Mouse (Mus musculus) stomach, embryonic 14.5 days (tissue): ENCODE data around the gene Crim1. TPM values are rescaled to one million over a fixed set of nuclear protein-coding genes. Genes with fewer than 3 reads are reported as not detected.
A peak's percentile ranks its signal among the peaks of the same experiment; 100 is the strongest.

ENCODE experiments used
- ATAC-seq: fragments of 200-750 bp; cut with Nextera tagmentation; 2 replicates; pipeline ENCODE4 v1.8.0; 2017; ENCODE audit warnings: low read depth, moderate TSS enrichment; ENCODE audit not compliant: insufficient number of reproducible peaks, insufficient read depth, low FRiP score
- H3K27ac ChIP-seq: fragments of 300-500 bp; sonication (generic); 2 replicates; pipeline ENCODE4 v1.5.1; 2014; ENCODE audit warnings: mild to moderate bottlenecking, low read length, moderate library complexity, mixed read lengths
- H3K27me3 ChIP-seq: fragments of 300-500 bp; sonication (generic); 2 replicates; pipeline ENCODE4 v1.6.1; 2014; ENCODE audit warnings: low read length, control low read depth, mixed read lengths; ENCODE audit not compliant: control insufficient read depth, insufficient read depth
- H3K36me3 ChIP-seq: fragments of 300-500 bp; sonication (generic); 2 replicates; pipeline ENCODE4 v1.6.1; 2014; ENCODE audit warnings: mild to moderate bottlenecking, control low read depth, low read length, moderate library complexity, mixed read lengths; ENCODE audit not compliant: control insufficient read depth, insufficient read depth
- H3K4me1 ChIP-seq: fragments of 300-500 bp; sonication (generic); 2 replicates; pipeline ENCODE4 v1.6.1; 2014; ENCODE audit warnings: low read length, control low read depth, mixed read lengths; ENCODE audit not compliant: control insufficient read depth, insufficient read depth
- H3K4me2 ChIP-seq: fragments of 300-500 bp; sonication (generic); replicated peaks from 2 replicates; pipeline ENCODE4 v1.6.1; 2014; ENCODE audit warnings: low read depth, low read length, control low read depth
- H3K4me3 ChIP-seq: fragments of 300-500 bp; sonication (generic); 2 replicates; pipeline ENCODE4 v1.5.1; 2014; ENCODE audit warnings: low read depth, low read length, control low read depth
- H3K9ac ChIP-seq: fragments of 300-500 bp; sonication (generic); replicated peaks from 2 replicates; pipeline ENCODE4 v1.6.1; 2014; ENCODE audit warnings: low read depth, mild to moderate bottlenecking, control low read depth, low read length, moderate library complexity, mixed read lengths
- H3K9me3 ChIP-seq: fragments of 300-500 bp; sonication (generic); 2 replicates; pipeline ENCODE4 v1.6.1; 2016; ENCODE audit warnings: low read depth, low read length, control low read depth; ENCODE audit not compliant: control insufficient read depth
- WGBS: fragments of 180-500 bp; shearing (Covaris S2); extraction: QIAGEN DNeasy Blood & Tissue Kit; methylation state at CpG from one replicate; pipeline ENCODE4 v1.1.7; 2014; 5-methylcytosine and 5-hydroxymethylcytosine counted together
- polyA plus RNA-seq: library from polyadenylated mRNA; unstranded; fragments of >200 nt; fragmentation: Nextera tagmentation; extraction: Ambion mirVana; gene quantifications from 2 replicates; pipeline ENCODE4 v1.2.1, GENCODE M21; 2014

The Crim1 gene
- polyA plus RNA-seq, 1 experiment from 2014 or later, result 4.9 TPM

DNA sequence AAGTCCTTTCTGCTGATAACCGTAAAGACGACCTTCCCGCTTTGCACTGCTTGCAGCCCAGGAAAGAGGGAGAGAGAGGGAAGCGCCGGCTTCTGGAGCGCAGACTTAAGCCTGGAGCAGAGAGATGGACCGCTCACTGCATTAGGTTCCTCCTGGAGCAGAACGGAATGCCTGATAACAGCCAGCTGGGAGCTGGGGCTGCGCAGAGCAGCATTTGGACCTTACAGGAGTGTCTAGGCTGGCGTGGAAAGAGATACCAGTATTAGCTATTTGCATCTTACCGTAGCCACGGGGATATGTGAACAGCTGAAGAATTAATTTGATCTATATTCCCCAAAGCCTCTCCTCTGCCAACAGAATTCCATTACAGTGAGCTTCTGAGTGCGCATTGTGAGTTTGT is 32.7 kb downstream of the Crim1 start:
- Histone ChIP-seq H3K4me1 (no peaks in the 10 kb centered on the region), H3K27ac (no peak overlapping the region), H3K4me2 (no peak overlapping the region), H3K27me3 (no peaks in the 10 kb centered on the region), H3K9ac (no peak overlapping the region), H3K9me3 (no peaks in the 10 kb centered on the region), H3K4me3 (no peak overlapping the region), H3K36me3 (no peaks in the 10 kb centered on the region)
- 65% methylated on average over 13 of the region's 13 CpGs for WGBS
- peak; percentile 37; the same call in 1 of the 2 replicates for ATAC-seq

DNA sequence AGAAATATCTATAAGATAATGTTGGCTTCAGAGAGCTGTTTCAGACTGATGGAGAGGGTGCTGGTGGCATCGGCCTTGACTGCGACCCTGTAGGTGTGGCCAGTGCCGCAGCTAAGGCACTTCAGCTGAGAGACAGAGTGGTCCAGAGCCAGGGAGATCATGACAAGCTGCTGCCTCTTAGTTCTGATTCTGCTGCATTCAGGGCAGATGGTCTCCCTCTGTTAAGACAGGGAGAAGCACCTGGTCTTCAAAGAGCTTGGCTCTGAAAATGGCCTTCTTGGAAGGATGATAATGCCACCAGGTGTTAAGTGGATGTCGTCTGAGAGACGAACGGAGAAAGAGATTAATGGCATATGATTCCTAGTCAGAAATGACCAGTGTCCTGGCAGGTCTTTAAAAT is 33.8 kb downstream of the Crim1 start:
- Histone ChIP-seq H3K4me3 (no peak overlapping the region), H3K27me3 (no peaks in the 10 kb centered on the region), H3K36me3 (no peaks in the 10 kb centered on the region), H3K9ac (no peak overlapping the region), H3K9me3 (no peaks in the 10 kb centered on the region), H3K27ac (no peak overlapping the region), H3K4me2 (no peak overlapping the region), H3K4me1 (no peaks in the 10 kb centered on the region)
- 70% methylated on average over 6 of the region's 6 CpGs for WGBS
- ATAC-seq, result no peak

DNA sequence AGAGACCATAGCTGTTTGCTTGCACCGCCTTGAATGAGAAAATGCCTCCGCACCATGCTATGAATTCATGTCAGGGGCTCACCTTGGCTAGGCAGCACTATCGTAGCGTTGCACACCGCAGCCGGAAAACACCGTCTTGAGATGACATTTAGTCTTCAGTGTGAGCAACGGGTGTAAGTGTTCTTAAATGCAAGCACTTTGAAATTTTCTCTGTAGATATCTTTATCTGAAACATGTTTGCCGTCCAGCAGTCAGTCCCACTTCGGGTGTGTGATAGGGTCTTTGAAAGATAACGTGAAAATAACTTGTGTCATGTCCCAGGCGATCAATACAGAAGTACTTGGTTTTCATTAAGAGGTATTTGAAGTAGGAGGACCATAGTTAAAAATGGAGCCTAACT is 36.1 kb downstream of the Crim1 start:
- H3K9ac ChIP-seq, result no peak overlapping the region
- no peaks in the 10 kb centered on the region for H3K27me3 ChIP-seq
- H3K9me3 ChIP-seq, result no peaks in the 10 kb centered on the region
- no peak for ATAC-seq
- H3K4me1 ChIP-seq, result no peaks in the 10 kb centered on the region
- H3K36me3 ChIP-seq, result no peaks in the 10 kb centered on the region
- no peak overlapping the region for H3K4me2 ChIP-seq
- WGBS, result 81% methylated on average over 12 of the region's 12 CpGs
- H3K4me3 ChIP-seq, result no peak overlapping the region
- no peak overlapping the region for H3K27ac ChIP-seq

DNA sequence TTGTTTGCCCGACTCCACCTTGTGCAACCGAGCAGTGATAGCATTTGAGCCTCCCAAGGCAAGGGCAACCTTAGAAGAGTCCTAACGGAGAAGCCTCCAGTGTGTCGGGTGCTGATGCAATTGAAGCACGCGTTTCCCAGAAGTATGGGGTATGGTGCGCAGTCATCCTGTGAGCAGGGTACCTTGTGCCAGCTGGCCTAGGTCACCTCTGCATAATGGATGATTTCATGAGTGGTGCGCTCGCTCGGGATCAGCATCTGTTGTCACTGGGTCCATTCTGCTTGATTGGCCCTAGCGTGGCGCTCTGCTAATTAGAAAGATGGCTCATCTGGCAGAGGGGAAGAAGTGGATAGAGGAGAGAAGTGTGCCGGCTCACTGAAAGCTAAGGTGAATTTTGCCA is 37.9 kb downstream of the Crim1 start:
- H3K4me2 ChIP-seq, result no peak overlapping the region
- no peaks in the 10 kb centered on the region for H3K9me3 ChIP-seq
- 94% methylated on average over 13 of the region's 13 CpGs for WGBS
- no peak for ATAC-seq
- H3K4me1 ChIP-seq, result 0 out of 2 replicates have a peak, but pooled peaks cover 3% of the 10 kb centered on the region
- H3K4me3 ChIP-seq, result no peak overlapping the region
- H3K27ac ChIP-seq, result no peak overlapping the region
- H3K9ac ChIP-seq, result no peak overlapping the region
- H3K27me3 ChIP-seq, result no peaks in the 10 kb centered on the region
- no peaks in the 10 kb centered on the region for H3K36me3 ChIP-seq

DNA sequence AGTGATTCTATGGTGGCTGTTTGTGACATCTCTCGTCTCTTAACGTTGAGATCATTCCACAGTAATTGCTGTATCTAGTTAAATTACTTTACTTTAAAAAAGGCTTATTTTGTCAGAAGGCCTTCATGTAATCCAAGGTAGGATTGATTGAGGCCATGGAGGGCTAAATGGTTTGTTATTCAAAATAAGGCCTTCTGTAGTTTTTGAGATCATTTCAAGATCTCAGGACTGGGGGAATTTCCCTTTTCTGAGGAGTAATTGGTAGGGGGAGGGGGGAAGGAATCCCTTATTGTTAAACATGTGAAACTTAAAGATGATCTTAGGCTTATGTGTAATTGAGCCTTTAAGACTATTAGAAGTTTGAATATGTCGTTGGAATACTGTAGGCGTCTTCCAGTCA is 40.1 kb downstream of the Crim1 start:
- no peaks in the 10 kb centered on the region for H3K27me3 ChIP-seq
- H3K27ac ChIP-seq, result no peak overlapping the region
- 0 out of 2 replicates have a peak, but pooled peaks cover 3% of the 10 kb centered on the region for H3K4me1 ChIP-seq
- H3K9me3 ChIP-seq, result no peaks in the 10 kb centered on the region
- no peak overlapping the region for H3K4me3 ChIP-seq
- H3K4me2 ChIP-seq, result no peak overlapping the region
- H3K36me3 ChIP-seq, result no peaks in the 10 kb centered on the region
- 85% methylated on average over 4 of the region's 4 CpGs for WGBS
- no peak for ATAC-seq
- no peak overlapping the region for H3K9ac ChIP-seq

DNA sequence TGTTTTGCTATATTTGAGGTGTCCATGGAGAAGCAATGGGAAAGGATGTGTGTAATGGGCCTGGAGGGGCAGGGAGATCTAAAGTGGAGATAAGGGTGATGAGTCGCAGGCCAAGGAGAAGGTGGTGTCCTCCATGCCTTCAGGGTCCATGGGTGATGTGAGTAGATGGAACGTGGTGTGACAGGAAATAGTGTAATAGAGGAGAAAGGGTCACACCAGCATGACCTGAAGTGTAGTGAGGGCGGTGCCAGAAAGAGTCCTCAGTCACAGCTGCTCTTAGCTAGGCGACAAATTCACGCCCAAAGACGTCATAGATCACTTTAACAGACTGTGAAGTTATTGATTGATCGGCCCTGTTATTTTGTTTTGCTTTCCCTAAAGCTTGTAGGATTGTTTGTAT is 41.2 kb downstream of the Crim1 start:
- Histone ChIP-seq H3K27me3 (no peaks in the 10 kb centered on the region), H3K4me2 (no peak overlapping the region), H3K9me3 (no peaks in the 10 kb centered on the region), H3K9ac (no peak overlapping the region), H3K4me3 (no peak overlapping the region), H3K36me3 (no peaks in the 10 kb centered on the region), H3K27ac (no peak overlapping the region), H3K4me1 (0 out of 2 replicates have a peak, but pooled peaks cover 3% of the 10 kb centered on the region)
- WGBS, result 45% methylated on average over 7 of the region's 7 CpGs
- no peak for ATAC-seq

DNA sequence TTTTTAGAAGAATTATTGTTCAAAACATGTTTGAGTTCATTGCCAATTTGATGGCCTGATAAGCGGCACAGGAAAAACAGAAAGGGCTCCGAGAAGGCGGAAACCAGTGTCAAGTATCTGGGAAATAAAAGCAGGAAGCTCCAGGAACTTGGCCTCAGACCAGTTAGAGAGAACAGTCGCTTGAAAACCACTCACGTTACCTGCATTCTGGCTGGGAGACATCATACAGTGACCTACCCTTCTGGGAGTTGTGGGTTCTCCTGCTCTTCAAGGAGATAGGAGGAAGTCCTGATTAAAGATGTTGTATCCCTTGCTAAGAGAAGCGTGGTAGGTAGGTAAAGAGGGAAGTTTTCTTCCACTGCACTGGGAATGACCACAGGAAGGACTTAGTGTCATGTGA is 44.7 kb downstream of the Crim1 start:
- H3K9me3 ChIP-seq, result no peaks in the 10 kb centered on the region
- H3K36me3 ChIP-seq, result no peaks in the 10 kb centered on the region
- no peaks in the 10 kb centered on the region for H3K27me3 ChIP-seq
- H3K4me3 ChIP-seq, result no peak overlapping the region
- H3K4me2 ChIP-seq, result no peak overlapping the region
- peaks cover 14% of the 10 kb centered on the region; the same call in 1 of the 2 replicates for H3K4me1 ChIP-seq
- ATAC-seq, result no peak
- WGBS, result 71% methylated on average over 6 of the region's 6 CpGs
- H3K9ac ChIP-seq, result no peak overlapping the region
- H3K27ac ChIP-seq, result no peak overlapping the region

DNA sequence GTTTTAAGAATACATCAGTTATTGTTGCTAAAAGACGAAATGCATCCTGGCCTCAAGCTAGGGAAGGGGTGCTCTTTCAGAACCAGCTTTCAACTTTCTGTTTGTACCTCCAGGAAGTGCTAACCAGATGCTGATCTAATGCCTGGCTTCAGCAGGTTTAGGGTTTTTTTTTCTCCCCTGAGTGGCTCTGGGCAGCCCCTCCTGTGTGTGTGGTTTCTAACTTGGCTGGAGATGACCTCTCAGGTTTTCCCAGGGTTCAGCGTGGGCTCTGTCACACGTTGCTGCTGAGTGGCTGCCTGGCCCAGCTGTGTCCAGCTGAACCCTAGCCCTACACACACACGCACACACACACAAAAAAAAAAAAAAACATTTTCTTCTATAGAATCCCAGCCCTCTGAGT is 45.4 kb downstream of the Crim1 start:
- no peak for ATAC-seq
- H3K27me3 ChIP-seq, result no peaks in the 10 kb centered on the region
- WGBS, result 56% methylated on average over 4 of the region's 4 CpGs
- peaks cover 15% of the 10 kb centered on the region; the same call in 1 of the 2 replicates for H3K4me1 ChIP-seq
- H3K4me2 ChIP-seq, result no peak overlapping the region
- H3K9ac ChIP-seq, result no peak overlapping the region
- H3K36me3 ChIP-seq, result no peaks in the 10 kb centered on the region
- H3K4me3 ChIP-seq, result no peak overlapping the region
- H3K9me3 ChIP-seq, result no peaks in the 10 kb centered on the region
- H3K27ac ChIP-seq, result no peak overlapping the region

DNA sequence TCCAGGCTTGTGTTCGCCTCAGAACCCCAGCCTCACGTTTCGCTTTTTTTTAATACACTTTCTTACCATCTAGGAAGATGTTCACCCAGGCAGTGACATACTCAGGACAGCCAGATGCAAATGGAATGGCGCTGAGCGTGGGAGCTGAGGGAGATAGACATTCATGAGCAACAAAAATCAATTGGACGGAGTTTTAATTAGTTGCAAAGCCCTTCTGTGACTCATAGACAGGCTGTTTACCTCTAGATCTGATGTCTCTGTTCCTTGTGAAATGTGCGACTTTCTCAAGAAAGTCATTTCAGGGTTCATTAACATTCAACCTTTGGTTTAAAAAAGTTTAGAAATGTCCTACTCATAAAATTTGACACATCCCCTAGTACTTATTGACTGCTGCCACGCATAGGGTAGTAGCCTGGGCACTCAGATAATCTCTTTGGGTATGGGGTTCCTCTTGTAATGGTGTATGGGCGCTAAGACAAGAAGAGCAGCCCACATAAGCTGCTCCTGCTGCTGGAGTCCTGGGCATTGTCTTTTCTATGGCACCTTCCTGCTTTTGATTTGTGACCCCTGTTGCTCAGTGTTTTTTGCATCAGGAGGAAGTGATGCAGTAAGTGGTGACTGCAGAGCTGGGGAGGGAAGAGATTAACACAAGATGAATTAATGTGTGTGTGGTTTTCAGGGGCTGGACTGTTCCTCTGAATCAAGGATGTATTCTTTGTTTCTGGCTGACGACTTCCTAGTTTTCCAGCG is 46.8 kb downstream of the Crim1 start:
- H3K27ac ChIP-seq, result 0 out of 2 replicates have a peak overlapping the region, but pooled peaks have one; percentile 6
- 63% methylated on average over 11 of the region's 11 CpGs for WGBS
- no peak overlapping the region for H3K9ac ChIP-seq
- no peaks in the 10 kb centered on the region for H3K36me3 ChIP-seq
- H3K4me2 ChIP-seq, result no peak overlapping the region
- peaks cover 19% of the 10 kb centered on the region; the same call in 1 of the 2 replicates for H3K4me1 ChIP-seq
- H3K27me3 ChIP-seq, result no peaks in the 10 kb centered on the region
- ATAC-seq, result peak; percentile 34; the same call in 1 of the 2 replicates
- no peaks in the 10 kb centered on the region for H3K9me3 ChIP-seq
- no peak overlapping the region for H3K4me3 ChIP-seq
